Mouse (Mus musculus): ENCODE measurements around the gene Map10. TPM values are rescaled to one million over a fixed set of nuclear protein-coding genes. Genes with fewer than 3 reads are reported as not detected.

Map10 gene
- 1.7 TPM for total RNA-seq (2023)

DNA sequence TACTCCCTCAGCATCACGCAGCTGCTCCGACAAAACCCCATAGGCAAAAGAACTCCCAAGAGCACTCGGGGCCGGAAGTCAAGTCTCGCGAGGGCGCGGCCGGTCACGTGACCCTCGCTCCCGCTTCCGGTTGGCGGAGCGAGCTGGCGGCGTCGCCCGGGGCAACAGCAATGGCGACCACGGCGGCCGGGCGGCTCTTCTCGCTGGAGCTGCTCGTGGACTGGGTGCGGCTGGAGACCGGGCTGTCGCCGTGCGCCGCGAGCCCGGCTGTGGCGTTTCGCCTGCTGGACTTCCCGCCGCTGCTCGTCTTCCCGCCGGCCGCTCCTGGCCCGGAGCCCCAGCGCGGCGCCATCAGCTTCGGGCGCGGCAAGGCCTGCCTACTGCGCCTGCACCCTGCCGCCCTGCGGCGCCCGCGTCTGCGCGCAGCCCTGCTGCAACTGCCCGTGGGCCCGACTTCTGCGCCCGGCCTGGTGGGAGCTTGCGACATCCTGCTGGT is at the start of gene Map10:
Map10 (plus strand) TSS at position 119 of the 496 bp plus-strand sequence.

Other genes starting within 250 kb of the Map10 start
- 14.0 TPM for gene Sipa1l2, start 100.0 kb upstream of the Map10 start, total RNA-seq (2023)
- gene Ntpcr, start 60.1 kb downstream of the Map10 start, total RNA-seq (2023), result 16.2 TPM
- gene Pcnx2, start 228.5 kb downstream of the Map10 start, total RNA-seq (2023), result not detected
- not detected for gene Map3k21, start 240.6 kb downstream of the Map10 start, total RNA-seq (2023)

All from CD4-positive naive resting alpha-beta T cell, adult 76 days (primary cell).